Mouse (Mus musculus) heart, postnatal 36 days (tissue): ENCODE data around the gene Map3k6. TPM values are rescaled to one million over a fixed set of nuclear protein-coding genes. Genes with fewer than 3 reads are reported as not detected.

Experiments
- DNase-seq, 2 experiments: peaks; one replicate each; pipeline ENCODE4 v3.0.0; 2021 to 2022
- intact Hi-C: fragments of 180-260 bp; cut with DNase I; formaldehyde crosslinking; loops from one replicate; pipeline ENCODE4 v1.15.1; 2025
- total RNA-seq, 2 experiments: library from RNA; stranded (reverse); gene quantifications; 2 replicates each; pipeline ENCODE4 v1.2.3; 2021

Gene Map3k6
- 10 to 100 TPM; 15.5 to 20.1 TPM for total RNA-seq

GRCm38 (mm10) chr4:133240490-133240921 lies at the start of gene Map3k6:
TSS of gene Map3k6 (plus strand) at chr4:133240818.
- DNase-seq, result peak; percentile 86 to 90
- intact Hi-C loops, result no loop called here

- intact Hi-C loops, result loop anchor here (5.0 kb wide), 1 partner anchor 52 kb away; no protein-coding TSS in a partner anchor
- DNase-seq, result no peak
Measured at GRCm38 (mm10) chr4:133194482-133194881, 46.1 kb upstream of the Map3k6 start.

- intact Hi-C loops, result no loop called here
Measured at GRCm38 (mm10) chr4:133195014-133195413, 45.6 kb upstream of the Map3k6 start.

GRCm38 (mm10) chr4:133196136-133196535 lies 44.5 kb upstream of the Map3k6 start:
- no peak for DNase-seq
- intact Hi-C loops, result no loop called here

More at GRCm38 (mm10) chr4:133195014-133195413, 45.6 kb upstream of the Map3k6 start:
- DNase-seq, result no peak

- DNase-seq, result no peak
- intact Hi-C loops, result no loop called here
Measured at GRCm38 (mm10) chr4:133196852-133197251, 43.8 kb upstream of the Map3k6 start.

- no peak for DNase-seq
- intact Hi-C loops, result no loop called here
Measured at GRCm38 (mm10) chr4:133197355-133197754, 43.3 kb upstream of the Map3k6 start.

GRCm38 (mm10) chr4:133197801-133198286 lies 42.8 kb upstream of the Map3k6 start:
- intact Hi-C loops, result no loop called here
- DNase-seq, result no peak

GRCm38 (mm10) chr4:133198337-133199180 lies 42.1 kb upstream of the Map3k6 start:
- intact Hi-C loops, result no loop called here

GRCm38 (mm10) chr4:133199743-133200142 lies 40.9 kb upstream of the Map3k6 start:
- intact Hi-C loops, result no loop called here
- no peak for DNase-seq

More at GRCm38 (mm10) chr4:133198337-133199180, 42.1 kb upstream of the Map3k6 start:
- no peak for DNase-seq

- peak; percentile 47 to 66 for DNase-seq
- intact Hi-C loops, result no loop called here
Measured at GRCm38 (mm10) chr4:133200343-133200742, 40.3 kb upstream of the Map3k6 start.

GRCm38 (mm10) chr4:133201006-133201771 lies 39.4 kb upstream of the Map3k6 start:
- peak; percentile 70 to 74 for DNase-seq
- intact Hi-C loops, result no loop called here

- DNase-seq, result no peak
- intact Hi-C loops, result no loop called here
Measured at GRCm38 (mm10) chr4:133202254-133202653, 38.4 kb upstream of the Map3k6 start.

- DNase-seq, result no peak
- intact Hi-C loops, result no loop called here
Measured at GRCm38 (mm10) chr4:133203591-133203990, 37.0 kb upstream of the Map3k6 start.

GRCm38 (mm10) chr4:133204379-133204778 lies 36.2 kb upstream of the Map3k6 start:
- DNase-seq, result no peak
- intact Hi-C loops, result no loop called here

- DNase-seq, result peak; percentile 48 to 57
- intact Hi-C loops, result no loop called here
Measured at GRCm38 (mm10) chr4:133209366-133209765, 31.3 kb upstream of the Map3k6 start.

GRCm38 (mm10) chr4:133210023-133210787 lies 30.4 kb upstream of the Map3k6 start:
- no peak for DNase-seq
- intact Hi-C loops, result no loop called here

GRCm38 (mm10) chr4:133210788-133211390 lies 29.7 kb upstream of the Map3k6 start:
- no peak for DNase-seq
- intact Hi-C loops, result no loop called here

- intact Hi-C loops, result loop anchor here (2.0 kb wide), 1 partner anchor 203 kb away; no protein-coding TSS in a partner anchor
- DNase-seq, result peak in 1 of 2 experiments; percentile 40
Measured at GRCm38 (mm10) chr4:133211751-133212561, 28.7 kb upstream of the Map3k6 start, which contains the start of the genes Cd164l2 and Gpr3. TSS of gene Cd164l2 (plus strand) at chr4:133212131. TSS of gene Gpr3 (minus strand) at chr4:133212536.
